8 mouse cellular contexts compared by ENCODE assay signal in genomic region chr5:136953015-136953414, GRCm38 (mm10). TPM values are rescaled to one million over a fixed set of nuclear protein-coding genes. Genes with fewer than 3 reads are reported as not detected.
A peak's percentile ranks its signal among the peaks of the same experiment; 100 is the strongest.
DNase-seq lines count a peak whose midpoint lies in the region; ATAC-seq lines count a peak whose summit lies in the region.

Fis1 (plus strand) TSS chr5:136953275.

- no peaks in the 10 kb centered on the region for H3K9me3 ChIP-seq in hindbrain, embryonic 13.5 days

- H3K9ac ChIP-seq in hindbrain, embryonic 13.5 days: peak within 1 kb of the TSS; percentile 87

- peaks cover 34% of the 10 kb centered on the region for H3K4me1 ChIP-seq in hindbrain, embryonic 13.5 days (replicated peaks)

- H3K27ac ChIP-seq in hindbrain, embryonic 13.5 days: peak within 1 kb of the TSS; percentile 85

- DNase-seq in NIH3T3 (ENCODE audit: low read depth): peak; percentile 99
- peak; percentile 98 to 99 for DNase-seq in cerebellum, postnatal 10 days
- DNase-seq in frontal cortex, postnatal 14 days (ENCODE audit: low spot score in 2 of 2): peak; percentile 91
- peak; percentile 80 to 93 for DNase-seq in layer of hippocampus, postnatal 25 days (ENCODE audit: extremely low spot score in 1 of 2, low spot score in 1 of 2)
- DNase-seq in lung, postnatal 25 days (ENCODE audit: low spot score): peak; percentile 97
- peak; percentile 99 for DNase-seq in retina, embryonic 14.5 days (ENCODE audit: low spot score)
- peak; percentile 88 for DNase-seq in thymus, postnatal 4 days

- H3K27me3 ChIP-seq in hindbrain, embryonic 13.5 days: no peaks in the 10 kb centered on the region

- peaks cover 14% of the 10 kb centered on the region for H3K36me3 ChIP-seq in hindbrain, embryonic 13.5 days

- peak; percentile 97 for ATAC-seq in hindbrain, embryonic 13.5 days (ENCODE audit: low FRiP score)

- peak within 1 kb of the TSS; percentile 75 for H3K4me3 ChIP-seq in hindbrain, embryonic 13.5 days

- peak within 1 kb of the TSS; percentile 79 for H3K4me2 ChIP-seq in hindbrain, embryonic 13.5 days

- under 1% methylated on average over 23 of the region's 23 CpGs for WGBS in hindbrain, embryonic 13.5 days

RNA-seq across cellular contexts. Expression of gene Fis1, which starts in this region (rescaled TPM):
- polyA plus RNA-seq in hindbrain, embryonic 13.5 days (2015; fragmentation: Nextera tagmentation; extraction: Ambion mirVana): 398 and 404 TPM in 2 replicates
- total RNA-seq in layer of hippocampus, postnatal 25 days (2021): 100 to 1,000 TPM; 226 to 262 TPM

Comparison
In these comparisons a context has a peak if more than half of its experiments do, and no peak if none do; other contexts are left out.
1. Peak in every context shown above with its lines: DNase-seq, ATAC-seq, H3K4me3 ChIP-seq and H3K27ac ChIP-seq.